Mouse (Mus musculus): Measurements from ENCODE around the gene Ranbp9. TPM values are rescaled to one million over a fixed set of nuclear protein-coding genes. Genes with fewer than 3 reads are reported as not detected.

The Ranbp9 gene
- polyA plus RNA-seq, 1 experiment: 74.1 TPM

DNA sequence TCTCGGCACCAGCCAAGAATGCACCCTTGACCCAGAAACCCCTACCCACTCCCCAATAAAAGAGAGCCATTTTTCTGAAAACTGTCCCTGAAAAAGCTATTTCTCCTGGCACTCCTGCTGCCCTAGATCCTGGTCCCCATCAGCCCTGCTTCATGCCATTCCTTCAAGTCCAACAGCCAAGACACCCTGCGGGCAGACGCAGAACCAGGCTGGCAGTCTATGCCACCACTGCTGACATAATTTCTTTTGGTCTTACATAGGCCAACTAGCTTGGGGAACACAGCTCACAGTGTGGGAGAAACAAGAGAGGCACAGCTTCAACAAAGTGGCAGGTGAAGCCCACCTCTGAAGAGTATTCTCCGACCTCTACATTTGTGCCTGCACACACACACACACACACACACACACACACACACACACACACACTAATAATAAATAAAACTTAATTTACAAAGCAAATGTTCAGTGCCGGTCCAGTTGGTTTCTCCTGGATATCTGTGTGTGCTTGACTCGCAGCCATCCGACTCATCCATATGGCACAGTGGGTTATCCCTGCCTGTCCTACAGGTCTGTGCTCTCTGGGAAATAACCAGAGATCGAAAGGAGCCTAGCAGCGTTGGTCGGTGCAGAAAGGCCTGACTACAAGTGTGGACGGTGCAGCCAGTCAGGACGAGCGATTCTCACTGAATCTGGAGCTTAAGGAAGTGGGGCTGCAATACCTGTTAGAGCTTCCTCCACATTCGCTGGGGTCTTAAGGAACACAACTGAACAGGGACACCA, 124.5 kb downstream of the Ranbp9 start:
- H3K27ac ChIP-seq (ENCODE audit: insufficient read depth, low read length): no peak overlapping the region
- no peak for TF ChIP-seq CTCF (IDR thresholded peaks at IDR 0.05; ENCODE audit: borderline replicate concordance, insufficient read depth, low read length)
- no peak for TF ChIP-seq POLR2A (IDR thresholded peaks at IDR 0.05; ENCODE audit: low read depth, low read length)
- H3K4me3 ChIP-seq (ENCODE audit: insufficient read depth, low read length): no peak overlapping the region
- H3K4me1 ChIP-seq (ENCODE audit: control insufficient read depth, insufficient read depth, low read length): no peaks in the 10 kb centered on the region

DNA sequence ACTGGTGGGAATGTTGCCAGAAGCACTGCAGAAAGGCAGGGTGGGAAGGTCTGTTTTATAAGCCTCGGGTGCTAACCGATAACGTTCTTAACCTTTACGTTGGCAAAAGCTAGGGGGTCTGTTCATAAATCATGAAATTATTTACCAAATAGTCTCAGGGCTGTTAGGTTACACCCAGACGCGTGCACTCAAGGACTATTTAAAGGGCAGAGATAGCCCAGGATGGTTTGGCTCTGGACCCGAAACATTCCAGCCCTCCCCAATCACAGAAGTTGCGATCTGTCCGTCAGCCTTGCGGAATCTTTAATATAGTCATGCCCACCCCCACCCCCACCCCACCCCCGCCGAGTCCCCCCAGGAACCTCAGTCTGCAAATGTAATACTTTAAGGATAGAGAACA, 126.7 kb downstream of the Ranbp9 start:
- H3K4me1 ChIP-seq (ENCODE audit: control insufficient read depth, insufficient read depth, low read length): no peaks in the 10 kb centered on the region
- TF ChIP-seq CTCF (IDR thresholded peaks at IDR 0.05; ENCODE audit: borderline replicate concordance, insufficient read depth, low read length) (no peak), POLR2A (IDR thresholded peaks at IDR 0.05; ENCODE audit: low read depth, low read length) (no peak)

DNA sequence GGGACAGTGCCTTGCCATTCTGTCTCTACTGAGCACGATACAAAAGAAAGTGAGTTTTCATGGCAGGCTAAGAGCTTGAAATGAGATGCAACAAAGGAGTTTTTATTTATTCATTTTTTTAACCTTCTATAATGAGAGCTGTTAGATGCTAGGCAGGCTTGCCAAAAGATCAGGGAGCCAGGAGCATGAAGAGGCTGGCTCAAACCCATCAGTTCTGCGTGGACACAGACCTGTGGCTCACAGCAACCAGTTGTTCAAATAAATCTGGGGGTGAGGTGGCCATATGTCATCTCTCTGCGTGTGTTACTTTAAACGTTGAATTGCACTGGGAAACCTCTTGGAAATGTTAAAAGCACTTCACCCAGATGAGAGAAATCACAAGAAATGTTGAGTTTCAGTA, 127.7 kb downstream of the Ranbp9 start:
- TF ChIP-seq CTCF (IDR thresholded peaks at IDR 0.05; ENCODE audit: borderline replicate concordance, insufficient read depth, low read length) (no peak), POLR2A (IDR thresholded peaks at IDR 0.05; ENCODE audit: low read depth, low read length) (no peak)
- no peak overlapping the region for H3K27ac ChIP-seq (ENCODE audit: insufficient read depth, low read length)
- no peaks in the 10 kb centered on the region for H3K4me1 ChIP-seq (ENCODE audit: control insufficient read depth, insufficient read depth, low read length)
- no peak overlapping the region for H3K4me3 ChIP-seq (ENCODE audit: insufficient read depth, low read length)

More for the DNA sequence above, 126.7 kb downstream of the Ranbp9 start:
- no peak overlapping the region for H3K27ac ChIP-seq (ENCODE audit: insufficient read depth, low read length)
- no peak overlapping the region for H3K4me3 ChIP-seq (ENCODE audit: insufficient read depth, low read length)

Other genes starting within 250 kb of the Ranbp9 start
- 4.2 and 9.6 TPM in 2 replicates for gene Gfod1, start 177.1 kb downstream of the Ranbp9 start, polyA plus RNA-seq (2011; ENCODE audit: insufficient read length, low read depth, missing spikeins)
- 10.1 and 12.2 TPM in 2 replicates for gene Sirt5, start 115.8 kb downstream of the Ranbp9 start, polyA plus RNA-seq (2011; ENCODE audit: insufficient read length, low read depth, missing spikeins)
- 44.9 and 65.7 TPM in 2 replicates for gene Nol7, start 82.9 kb downstream of the Ranbp9 start, polyA plus RNA-seq (2011; ENCODE audit: insufficient read length, low read depth, missing spikeins)
- 11.8 and 14.1 TPM in 2 replicates for gene Mcur1, start 78.9 kb upstream of the Ranbp9 start, polyA plus RNA-seq (2011; ENCODE audit: insufficient read length, low read depth, missing spikeins)
- gene Rnf182, start 134.4 kb upstream of the Ranbp9 start, polyA plus RNA-seq (2011; ENCODE audit: insufficient read length, low read depth, missing spikeins): 0.47 TPM in 1 of 2 replicates, not detected in the other

Measured in embryonic fibroblast, embryonic 13.5 days (primary cell).